Mouse (Mus musculus) midbrain, embryonic 14.5 days (tissue): ENCODE measurements around the gene Jun. TPM values are rescaled to one million over a fixed set of nuclear protein-coding genes. Genes with fewer than 3 reads are reported as not detected.

ENCODE experiments used
- ATAC-seq: fragments of 200-750 bp; cut with Nextera tagmentation; 2 replicates; pipeline ENCODE4 v1.8.0; 2017; ENCODE audit warnings: moderate number of reproducible peaks, moderate library complexity; ENCODE audit not compliant: low FRiP score, low TSS enrichment
- DNase-seq: peaks from one replicate; pipeline ENCODE4 v3.0.0-alpha.2; 2015
- H3K27ac ChIP-seq: fragments of 300-500 bp; sonication (generic); replicated peaks from 2 replicates; pipeline ENCODE4 v1.5.1; 2014; ENCODE audit warnings: mild to moderate bottlenecking, low read depth, low read length, moderate library complexity
- H3K27me3 ChIP-seq: fragments of 300-500 bp; sonication (generic); 2 replicates; pipeline ENCODE4 v1.6.1; 2014; ENCODE audit warnings: low read length, control low read depth, mixed read lengths; ENCODE audit not compliant: control insufficient read depth, insufficient read depth
- H3K36me3 ChIP-seq: fragments of 300-500 bp; sonication (generic); 2 replicates; pipeline ENCODE4 v1.6.1; 2014; ENCODE audit warnings: low read length, control low read depth; ENCODE audit not compliant: control insufficient read depth, insufficient read depth
- H3K4me1 ChIP-seq: fragments of 300-500 bp; sonication (generic); 2 replicates; pipeline ENCODE4 v1.6.1; 2014; ENCODE audit warnings: mild to moderate bottlenecking, antibody characterized with exemption, low read length, control low read depth; ENCODE audit not compliant: control insufficient read depth, insufficient read depth
- H3K4me2 ChIP-seq: fragments of 300-500 bp; sonication (generic); 2 replicates; pipeline ENCODE4 v1.6.1; 2014; ENCODE audit warnings: mild to moderate bottlenecking, low read length, moderate library complexity
- H3K4me3 ChIP-seq: fragments of 300-500 bp; sonication (generic); replicated peaks from 2 replicates; pipeline ENCODE4 v1.5.1; 2014; ENCODE audit warnings: low read depth, low read length
- H3K9ac ChIP-seq: fragments of 300-500 bp; sonication (generic); replicated peaks from 2 replicates; pipeline ENCODE4 v1.6.1; 2014; ENCODE audit warnings: mild to moderate bottlenecking, low read length, moderate library complexity
- H3K9me3 ChIP-seq: fragments of 300-500 bp; sonication (generic); 2 replicates; pipeline ENCODE4 v1.6.1; 2016; ENCODE audit warnings: low read length, control low read depth, mixed read lengths; ENCODE audit not compliant: control insufficient read depth
- WGBS: fragments of 180-500 bp; shearing (Covaris S2); extraction: QIAGEN DNeasy Blood & Tissue Kit; methylation state at CpG from one replicate; pipeline ENCODE4 v1.1.7; 2014; 5-methylcytosine and 5-hydroxymethylcytosine counted together
- polyA plus RNA-seq: library from polyadenylated mRNA; unstranded; fragments of >200 nt; fragmentation: Nextera tagmentation; extraction: Ambion mirVana; gene quantifications from 2 replicates; pipeline ENCODE4 v1.2.1, GENCODE M21; 2014

Gene Jun
- polyA plus RNA-seq, 1 experiment from 2014 or later: 29.8 TPM

- WGBS: 88% methylated on average over 6 of the region's 6 CpGs
- H3K9ac ChIP-seq: no peak overlapping the region
- H3K4me1 ChIP-seq: no peaks in the 10 kb centered on the region
- DNase-seq (no peak), ATAC-seq (no peak)
- H3K36me3 ChIP-seq: no peaks in the 10 kb centered on the region
- H3K27me3 ChIP-seq: no peaks in the 10 kb centered on the region
- no peak overlapping the region for H3K4me2 ChIP-seq
- no peak overlapping the region for H3K27ac ChIP-seq
- no peaks in the 10 kb centered on the region for H3K9me3 ChIP-seq
- no peak overlapping the region for H3K4me3 ChIP-seq
Observed at GRCm38 (mm10) chr4:95095355-95095754, 43.3 kb upstream of the Jun start.

- no peak for ATAC-seq
- H3K36me3 ChIP-seq: no peaks in the 10 kb centered on the region
- 65% methylated on average over 4 of the region's 4 CpGs for WGBS
- no peaks in the 10 kb centered on the region for H3K27me3 ChIP-seq
- no peak overlapping the region for H3K4me2 ChIP-seq
- DNase-seq: no peak
- no peak overlapping the region for H3K4me3 ChIP-seq
- H3K4me1 ChIP-seq: no peaks in the 10 kb centered on the region
- no peaks in the 10 kb centered on the region for H3K9me3 ChIP-seq
- no peak overlapping the region for H3K27ac ChIP-seq
- H3K9ac ChIP-seq: no peak overlapping the region
Observed at GRCm38 (mm10) chr4:95094700-95095113, 42.7 kb upstream of the Jun start.

GRCm38 (mm10) chr4:95093615-95094014 lies 41.6 kb upstream of the Jun start:
- H3K9ac ChIP-seq: no peak overlapping the region
- 86% methylated on average over 6 of the region's 6 CpGs for WGBS

GRCm38 (mm10) chr4:95092516-95092915 lies 40.5 kb upstream of the Jun start:
- Histone ChIP-seq H3K27me3 (no peaks in the 10 kb centered on the region), H3K4me2 (no peak overlapping the region), H3K4me1 (no peaks in the 10 kb centered on the region), H3K9ac (no peak overlapping the region), H3K4me3 (no peak overlapping the region), H3K9me3 (no peaks in the 10 kb centered on the region), H3K27ac (no peak overlapping the region), H3K36me3 (no peaks in the 10 kb centered on the region)
- WGBS: 86% methylated on average over 4 of the region's 4 CpGs
- DNase-seq (no peak), ATAC-seq (no peak)

More at GRCm38 (mm10) chr4:95093615-95094014, 41.6 kb upstream of the Jun start:
- no peaks in the 10 kb centered on the region for H3K36me3 ChIP-seq
- H3K9me3 ChIP-seq: no peaks in the 10 kb centered on the region
- no peaks in the 10 kb centered on the region for H3K4me1 ChIP-seq
- H3K4me3 ChIP-seq: no peak overlapping the region
- ATAC-seq: no peak
- H3K27ac ChIP-seq: no peak overlapping the region
- no peaks in the 10 kb centered on the region for H3K27me3 ChIP-seq
- DNase-seq: no peak
- H3K4me2 ChIP-seq: no peak overlapping the region

- no peak for ATAC-seq
Observed at GRCm38 (mm10) chr4:95091536-95091935, 39.5 kb upstream of the Jun start.

GRCm38 (mm10) chr4:95089968-95090367 lies 37.9 kb upstream of the Jun start:
- DNase-seq: no peak
- Histone ChIP-seq H3K27me3 (no peaks in the 10 kb centered on the region), H3K36me3 (no peaks in the 10 kb centered on the region), H3K9me3 (no peaks in the 10 kb centered on the region), H3K4me1 (no peaks in the 10 kb centered on the region), H3K27ac (no peak overlapping the region), H3K4me2 (no peak overlapping the region), H3K4me3 (no peak overlapping the region), H3K9ac (no peak overlapping the region)
- no peak for ATAC-seq

More at GRCm38 (mm10) chr4:95091536-95091935, 39.5 kb upstream of the Jun start:
- no peak overlapping the region for H3K9ac ChIP-seq
- no peaks in the 10 kb centered on the region for H3K27me3 ChIP-seq
- no peak overlapping the region for H3K27ac ChIP-seq
- H3K4me2 ChIP-seq: no peak overlapping the region
- WGBS: 77% methylated on average over 4 of the region's 4 CpGs
- no peak overlapping the region for H3K4me3 ChIP-seq
- no peaks in the 10 kb centered on the region for H3K9me3 ChIP-seq
- H3K36me3 ChIP-seq: no peaks in the 10 kb centered on the region
- H3K4me1 ChIP-seq: no peaks in the 10 kb centered on the region
- DNase-seq: no peak

GRCm38 (mm10) chr4:95089053-95089452 lies 37.0 kb upstream of the Jun start:
- no peaks in the 10 kb centered on the region for H3K9me3 ChIP-seq
- no peak for ATAC-seq
- no peak overlapping the region for H3K27ac ChIP-seq
- DNase-seq: no peak
- H3K4me3 ChIP-seq: no peak overlapping the region
- no peak overlapping the region for H3K4me2 ChIP-seq
- H3K9ac ChIP-seq: no peak overlapping the region
- H3K27me3 ChIP-seq: no peaks in the 10 kb centered on the region
- WGBS: 97% methylated on average over 5 of the region's 5 CpGs
- no peaks in the 10 kb centered on the region for H3K4me1 ChIP-seq
- H3K36me3 ChIP-seq: no peaks in the 10 kb centered on the region

GRCm38 (mm10) chr4:95083957-95084356 lies 31.9 kb upstream of the Jun start:
- Histone ChIP-seq H3K36me3 (no peaks in the 10 kb centered on the region), H3K27ac (no peak overlapping the region), H3K4me3 (no peak overlapping the region), H3K27me3 (no peaks in the 10 kb centered on the region), H3K4me2 (no peak overlapping the region), H3K4me1 (no peaks in the 10 kb centered on the region), H3K9me3 (no peaks in the 10 kb centered on the region), H3K9ac (no peak overlapping the region)
- DNase-seq (no peak), ATAC-seq (no peak)
- WGBS: 92% methylated on average over 8 of the region's 8 CpGs

GRCm38 (mm10) chr4:95083191-95083729 lies 31.2 kb upstream of the Jun start:
- Histone ChIP-seq H3K4me2 (no peak overlapping the region), H3K4me3 (no peak overlapping the region), H3K4me1 (no peaks in the 10 kb centered on the region), H3K9me3 (no peaks in the 10 kb centered on the region), H3K9ac (no peak overlapping the region), H3K27ac (no peak overlapping the region), H3K36me3 (no peaks in the 10 kb centered on the region), H3K27me3 (no peaks in the 10 kb centered on the region)
- WGBS: 75% methylated on average over 5 of the region's 5 CpGs
- no peak for DNase-seq
- ATAC-seq: no peak
